Mouse (Mus musculus): ENCODE results near the gene Trappc2l. TPM values are rescaled to one million over a fixed set of nuclear protein-coding genes. Genes with fewer than 3 reads are reported as not detected.

Trappc2l gene
- polyA plus RNA-seq, 1 experiment from 2014 or later: 92.6 TPM

- Histone ChIP-seq H3K36me3 (ENCODE audit: control insufficient read depth, insufficient read depth) (no peaks in the 10 kb centered on the region), H3K4me1 (replicated peaks; ENCODE audit: control insufficient read depth, insufficient read depth, low read length) (peaks cover 12% of the 10 kb centered on the region), H3K27me3 (replicated peaks; ENCODE audit: control insufficient read depth, insufficient read depth, low read length) (no peaks in the 10 kb centered on the region), H3K27ac (ENCODE audit: low read length) (no peak overlapping the region), H3K4me2 (ENCODE audit: low read length) (no peak overlapping the region), H3K4me3 (replicated peaks; ENCODE audit: low read length) (no peak overlapping the region), H3K9me3 (ENCODE audit: control insufficient read depth, low read length) (no peaks in the 10 kb centered on the region), H3K9ac (replicated peaks; ENCODE audit: low read depth, low read length) (no peak overlapping the region)
- ATAC-seq: no peak
- 83% methylated on average over 13 of the region's 13 CpGs for WGBS
Observed at GRCm38 (mm10) chr8:122656056-122656999, 44.9 kb downstream of the Trappc2l start.

GRCm38 (mm10) chr8:122658149-122658806, 46.8 kb downstream of the Trappc2l start:
- Histone ChIP-seq H3K9me3 (ENCODE audit: control insufficient read depth, low read length) (no peaks in the 10 kb centered on the region), H3K4me2 (ENCODE audit: low read length) (no peak overlapping the region), H3K36me3 (ENCODE audit: control insufficient read depth, insufficient read depth) (no peaks in the 10 kb centered on the region), H3K4me1 (replicated peaks; ENCODE audit: control insufficient read depth, insufficient read depth, low read length) (peaks cover 16% of the 10 kb centered on the region), H3K27ac (ENCODE audit: low read length) (no peak overlapping the region), H3K4me3 (replicated peaks; ENCODE audit: low read length) (no peak overlapping the region), H3K27me3 (replicated peaks; ENCODE audit: control insufficient read depth, insufficient read depth, low read length) (no peaks in the 10 kb centered on the region), H3K9ac (replicated peaks; ENCODE audit: low read depth, low read length) (no peak overlapping the region)
- ATAC-seq: no peak
- WGBS: 78% methylated on average over 10 of the region's 10 CpGs

DNA sequence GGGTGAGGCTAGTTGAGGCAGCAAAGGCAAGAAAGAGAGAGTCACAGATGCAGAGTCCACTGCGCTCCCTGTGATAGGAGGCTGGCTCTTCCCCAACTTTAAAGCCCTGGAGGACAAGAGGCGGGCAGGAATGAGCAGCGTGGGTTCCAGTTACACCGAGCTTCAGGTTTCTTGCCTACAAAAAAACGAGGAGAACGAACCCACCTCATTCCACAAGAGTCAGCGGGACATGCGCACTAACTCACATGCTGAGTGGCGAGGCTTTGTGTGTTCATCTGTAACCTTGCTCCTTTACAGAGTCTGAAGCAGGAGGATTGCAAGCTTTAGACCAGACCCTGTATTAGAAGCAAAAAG, 47.3 kb downstream of the Trappc2l start:
- ATAC-seq: no peak
- Histone ChIP-seq H3K9me3 (ENCODE audit: control insufficient read depth, low read length) (no peaks in the 10 kb centered on the region), H3K27ac (ENCODE audit: low read length) (no peak overlapping the region), H3K9ac (replicated peaks; ENCODE audit: low read depth, low read length) (no peak overlapping the region), H3K27me3 (replicated peaks; ENCODE audit: control insufficient read depth, insufficient read depth, low read length) (no peaks in the 10 kb centered on the region), H3K4me3 (replicated peaks; ENCODE audit: low read length) (no peak overlapping the region), H3K4me2 (ENCODE audit: low read length) (no peak overlapping the region), H3K36me3 (ENCODE audit: control insufficient read depth, insufficient read depth) (no peaks in the 10 kb centered on the region), H3K4me1 (replicated peaks; ENCODE audit: control insufficient read depth, insufficient read depth, low read length) (peaks cover 19% of the 10 kb centered on the region)
- WGBS: 79% methylated on average over 9 of the region's 9 CpGs

GRCm38 (mm10) chr8:122660022-122660421, 48.6 kb downstream of the Trappc2l start:
- no peak for ATAC-seq
- no peak overlapping the region for H3K4me3 ChIP-seq (replicated peaks; ENCODE audit: low read length)
- H3K36me3 ChIP-seq (ENCODE audit: control insufficient read depth, insufficient read depth): no peaks in the 10 kb centered on the region
- peaks cover 28% of the 10 kb centered on the region for H3K4me1 ChIP-seq (replicated peaks; ENCODE audit: control insufficient read depth, insufficient read depth, low read length)
- H3K9me3 ChIP-seq (ENCODE audit: control insufficient read depth, low read length): no peaks in the 10 kb centered on the region
- no peak overlapping the region for H3K9ac ChIP-seq (replicated peaks; ENCODE audit: low read depth, low read length)
- H3K27me3 ChIP-seq (replicated peaks; ENCODE audit: control insufficient read depth, insufficient read depth, low read length): no peaks in the 10 kb centered on the region
- no peak overlapping the region for H3K4me2 ChIP-seq (ENCODE audit: low read length)
- 74% methylated on average over 2 of the region's 2 CpGs for WGBS
- no peak overlapping the region for H3K27ac ChIP-seq (ENCODE audit: low read length)

DNA sequence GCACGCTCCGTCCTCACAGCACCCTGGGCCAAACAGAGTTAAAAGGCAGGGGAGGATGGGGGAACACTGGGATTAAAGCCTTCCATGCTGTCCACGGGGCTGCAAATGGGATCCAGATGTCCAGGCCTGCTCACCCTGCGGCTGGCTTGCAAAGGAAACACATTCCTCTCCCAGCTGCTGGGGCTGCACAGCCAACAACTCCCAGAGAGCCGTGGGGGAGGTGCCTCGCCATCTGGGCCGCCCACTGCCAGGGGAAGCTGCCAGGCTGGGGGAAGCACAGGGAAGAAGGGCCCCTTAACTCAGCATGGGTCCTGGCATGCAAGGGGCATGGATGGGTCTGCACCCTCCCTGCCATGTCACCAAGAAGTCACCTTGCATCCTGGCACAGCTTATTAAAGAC, 49.7 kb downstream of the Trappc2l start:
- Histone ChIP-seq H3K36me3 (ENCODE audit: control insufficient read depth, insufficient read depth) (no peaks in the 10 kb centered on the region), H3K4me1 (replicated peaks; ENCODE audit: control insufficient read depth, insufficient read depth, low read length) (peaks cover 39% of the 10 kb centered on the region), H3K4me3 (replicated peaks; ENCODE audit: low read length) (no peak overlapping the region), H3K9me3 (ENCODE audit: control insufficient read depth, low read length) (no peaks in the 10 kb centered on the region), H3K27ac (ENCODE audit: low read length) (no peak overlapping the region), H3K9ac (replicated peaks; ENCODE audit: low read depth, low read length) (no peak overlapping the region), H3K27me3 (replicated peaks; ENCODE audit: control insufficient read depth, insufficient read depth, low read length) (no peaks in the 10 kb centered on the region), H3K4me2 (ENCODE audit: low read length) (no peak overlapping the region)
- ATAC-seq: 0 out of 2 replicates have a peak, but pooled peaks have one; percentile 7
- WGBS: 30% methylated on average over 7 of the region's 7 CpGs

- no peak overlapping the region for H3K4me3 ChIP-seq (replicated peaks; ENCODE audit: low read length)
- H3K36me3 ChIP-seq (ENCODE audit: control insufficient read depth, insufficient read depth): no peaks in the 10 kb centered on the region
- peaks cover 47% of the 10 kb centered on the region for H3K4me1 ChIP-seq (replicated peaks; ENCODE audit: control insufficient read depth, insufficient read depth, low read length)
- no peaks in the 10 kb centered on the region for H3K27me3 ChIP-seq (replicated peaks; ENCODE audit: control insufficient read depth, insufficient read depth, low read length)
- H3K27ac ChIP-seq (ENCODE audit: low read length): no peak overlapping the region
- H3K9ac ChIP-seq (replicated peaks; ENCODE audit: low read depth, low read length): no peak overlapping the region
- H3K4me2 ChIP-seq (ENCODE audit: low read length): no peak overlapping the region
- no peak for ATAC-seq
- WGBS: 89% methylated on average over 2 of the region's 2 CpGs
- H3K9me3 ChIP-seq (ENCODE audit: control insufficient read depth, low read length): no peaks in the 10 kb centered on the region
Observed at GRCm38 (mm10) chr8:122661894-122662293, 50.5 kb downstream of the Trappc2l start.

DNA sequence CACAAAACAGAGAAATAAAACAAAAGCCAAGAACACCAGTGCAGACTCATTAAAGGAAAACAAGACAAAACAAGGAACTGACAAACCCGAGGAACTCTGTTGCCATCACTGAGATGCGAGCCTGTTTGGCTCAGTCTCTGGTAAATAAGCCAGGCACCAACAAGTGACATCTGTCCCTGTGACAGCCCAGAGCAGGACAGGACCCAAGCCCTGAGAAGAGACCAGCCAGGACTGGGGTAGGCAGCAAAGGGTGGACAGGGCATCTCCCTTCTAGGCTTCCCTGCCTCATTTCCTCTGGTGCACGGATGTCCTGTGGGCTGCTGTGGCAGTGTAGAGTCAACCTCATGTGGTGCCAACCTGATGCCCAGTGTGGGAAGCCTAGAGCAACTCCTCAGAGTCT, 51.7 kb downstream of the Trappc2l start:
- 52% methylated on average over 3 of the region's 3 CpGs for WGBS
- Histone ChIP-seq H3K9me3 (ENCODE audit: control insufficient read depth, low read length) (no peaks in the 10 kb centered on the region), H3K4me1 (replicated peaks; ENCODE audit: control insufficient read depth, insufficient read depth, low read length) (peaks cover 59% of the 10 kb centered on the region), H3K27ac (ENCODE audit: low read length) (no peak overlapping the region), H3K36me3 (ENCODE audit: control insufficient read depth, insufficient read depth) (no peaks in the 10 kb centered on the region), H3K4me2 (ENCODE audit: low read length) (no peak overlapping the region), H3K9ac (replicated peaks; ENCODE audit: low read depth, low read length) (no peak overlapping the region), H3K27me3 (replicated peaks; ENCODE audit: control insufficient read depth, insufficient read depth, low read length) (no peaks in the 10 kb centered on the region), H3K4me3 (replicated peaks; ENCODE audit: low read length) (no peak overlapping the region)
- ATAC-seq: no peak

DNA sequence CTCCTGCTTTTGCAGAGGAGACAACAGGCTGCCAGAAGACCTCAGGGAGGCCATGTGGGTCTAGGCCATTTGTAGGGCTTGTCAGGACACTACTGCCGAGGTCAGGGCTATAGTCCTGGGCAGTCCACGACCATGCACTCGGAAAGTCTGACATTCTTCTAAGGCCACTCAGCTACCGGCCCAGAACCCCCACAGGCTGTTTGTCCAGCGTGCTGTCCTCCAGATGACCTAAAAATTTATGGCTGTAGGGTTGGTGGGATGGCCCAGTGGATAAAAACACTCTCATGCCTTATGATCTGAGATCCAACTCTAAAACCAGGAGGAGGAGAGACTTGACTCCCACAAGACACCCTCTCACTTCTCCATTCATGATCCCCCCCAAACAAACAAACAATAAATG, 52.2 kb downstream of the Trappc2l start:
- Histone ChIP-seq H3K27ac (ENCODE audit: low read length) (no peak overlapping the region), H3K4me1 (replicated peaks; ENCODE audit: control insufficient read depth, insufficient read depth, low read length) (peaks cover 60% of the 10 kb centered on the region), H3K4me3 (replicated peaks; ENCODE audit: low read length) (no peak overlapping the region), H3K9ac (replicated peaks; ENCODE audit: low read depth, low read length) (no peak overlapping the region), H3K9me3 (ENCODE audit: control insufficient read depth, low read length) (no peaks in the 10 kb centered on the region), H3K27me3 (replicated peaks; ENCODE audit: control insufficient read depth, insufficient read depth, low read length) (no peaks in the 10 kb centered on the region), H3K4me2 (ENCODE audit: low read length) (no peak overlapping the region), H3K36me3 (ENCODE audit: control insufficient read depth, insufficient read depth) (no peaks in the 10 kb centered on the region)
- 73% methylated on average over 5 of the region's 5 CpGs for WGBS
- ATAC-seq: no peak

- H3K9ac ChIP-seq (replicated peaks; ENCODE audit: low read depth, low read length): peak overlapping the region; percentile 34
- peak; percentile 64 for ATAC-seq
- H3K4me3 ChIP-seq (replicated peaks; ENCODE audit: low read length): no peak overlapping the region
- 0 out of 2 replicates have a peak overlapping the region, but pooled peaks have one; percentile 13 for H3K4me2 ChIP-seq (ENCODE audit: low read length)
- H3K27me3 ChIP-seq (replicated peaks; ENCODE audit: control insufficient read depth, insufficient read depth, low read length): no peaks in the 10 kb centered on the region
- 28% methylated on average over 8 of the region's 8 CpGs for WGBS
- peak overlapping the region; percentile 80 for H3K27ac ChIP-seq (ENCODE audit: low read length)
- no peaks in the 10 kb centered on the region for H3K9me3 ChIP-seq (ENCODE audit: control insufficient read depth, low read length)
- H3K4me1 ChIP-seq (replicated peaks; ENCODE audit: control insufficient read depth, insufficient read depth, low read length): peaks cover 61% of the 10 kb centered on the region
- H3K36me3 ChIP-seq (ENCODE audit: control insufficient read depth, insufficient read depth): no peaks in the 10 kb centered on the region
Observed at GRCm38 (mm10) chr8:122665221-122665620, 53.8 kb downstream of the Trappc2l start.

Measured in forebrain, embryonic 16.5 days (tissue).